Mouse (Mus musculus) cerebellum, adult 9-10 months (tissue): ENCODE data around the gene Dlg1.

Experiments
- DNase-seq: peaks from one replicate; pipeline ENCODE4 v3.0.0; 2022

Dlg1 gene

GRCm38 (mm10) chr16:31740271-31740670 is 77.0 kb downstream of the Dlg1 start:
- DNase-seq = peak; percentile 73

- DNase-seq = no peak
These were observed 77.5 kb downstream of the Dlg1 start for GRCm38 (mm10) chr16:31740704-31741103.

- DNase-seq = peak; percentile 83
These were observed 87.3 kb downstream of the Dlg1 start for GRCm38 (mm10) chr16:31750526-31750925.

GRCm38 (mm10) chr16:31754172-31755025 is 91.2 kb downstream of the Dlg1 start:
- peak; percentile 81 for DNase-seq

- no peak for DNase-seq
These were observed 91.8 kb downstream of the Dlg1 start for GRCm38 (mm10) chr16:31755053-31755452.

GRCm38 (mm10) chr16:31756436-31756835 is 93.2 kb downstream of the Dlg1 start:
- no peak for DNase-seq

- DNase-seq = no peak
These were observed 94.4 kb downstream of the Dlg1 start for GRCm38 (mm10) chr16:31757606-31758005.

GRCm38 (mm10) chr16:31759416-31759815 is 96.2 kb downstream of the Dlg1 start:
- DNase-seq = no peak

GRCm38 (mm10) chr16:31766298-31766697 is 103.1 kb downstream of the Dlg1 start:
- DNase-seq = no peak

- DNase-seq = no peak
These were observed 103.5 kb downstream of the Dlg1 start for GRCm38 (mm10) chr16:31766715-31767114.

GRCm38 (mm10) chr16:31775924-31776323 is 112.7 kb downstream of the Dlg1 start:
- DNase-seq = no peak

GRCm38 (mm10) chr16:31781015-31781414 is 117.8 kb downstream of the Dlg1 start:
- DNase-seq = no peak

- no peak for DNase-seq
These were observed 126.8 kb downstream of the Dlg1 start for GRCm38 (mm10) chr16:31790056-31790455.

- DNase-seq = no peak
These were observed 140.4 kb downstream of the Dlg1 start for GRCm38 (mm10) chr16:31803644-31804043.

GRCm38 (mm10) chr16:31826049-31826448 is 162.8 kb downstream of the Dlg1 start:
- DNase-seq = peak; percentile 18

- DNase-seq = no peak
These were observed 167.5 kb downstream of the Dlg1 start for GRCm38 (mm10) chr16:31830726-31831125.

- no peak for DNase-seq
These were observed 169.6 kb downstream of the Dlg1 start for GRCm38 (mm10) chr16:31832630-31833422.

GRCm38 (mm10) chr16:31834011-31834584 is 170.9 kb downstream of the Dlg1 start:
- no peak for DNase-seq

GRCm38 (mm10) chr16:31834662-31835318 is 171.5 kb downstream of the Dlg1 start:
- no peak for DNase-seq

GRCm38 (mm10) chr16:31837362-31837761 is 174.1 kb downstream of the Dlg1 start:
- DNase-seq = no peak

GRCm38 (mm10) chr16:31844246-31844645 is 181.0 kb downstream of the Dlg1 start:
- no peak for DNase-seq

- DNase-seq = no peak
These were observed 183.5 kb downstream of the Dlg1 start for GRCm38 (mm10) chr16:31846763-31847162.

- DNase-seq = no peak
These were observed 200.7 kb downstream of the Dlg1 start for GRCm38 (mm10) chr16:31863920-31864319.
